Mouse (Mus musculus): ENCODE measurements around the gene Fam243. TPM values are rescaled to one million over a fixed set of nuclear protein-coding genes. Genes with fewer than 3 reads are reported as not detected.

Gene Fam243
- 0.03 and 0.12 TPM in 2 replicates for polyA plus RNA-seq (2012; rRNA removed)

GRCm38 (mm10) chr16:92321341-92321740 lies at the start of gene Fam243:
TSS of gene Fam243 (minus strand) at chr16:92321441.

GRCm38 (mm10) chr16:92359229-92359628 lies 38.0 kb upstream of the Fam243 start, which contains the start of gene Kcne1:
TSS of gene Kcne1 (minus strand) at chr16:92359468.

GRCm38 (mm10) chr16:92300649-92301411 lies 20.4 kb downstream of the Fam243 start, which contains the start of gene Smim11:
TSS of gene Smim11 (plus strand) at chr16:92301286.

GRCm38 (mm10) chr16:92292101-92292500 lies 29.1 kb downstream of the Fam243 start, which contains the start of gene Kcne2:
TSS of gene Kcne2 (plus strand) at chr16:92292389.

Other genes with a start within 250 kb of the Fam243 start
- 3.0 and 8.5 TPM in 2 replicates for gene Kcne2, start 29.1 kb downstream of the Fam243 start, polyA plus RNA-seq (2012; rRNA removed)
- 34.4 and 36.2 TPM in 2 replicates for gene Smim11, start 20.2 kb downstream of the Fam243 start, polyA plus RNA-seq (2012; rRNA removed)
- gene Kcne1, start 38.0 kb upstream of the Fam243 start, polyA plus RNA-seq (2012; rRNA removed): 0.05 and 0.07 TPM in 2 replicates
- gene Rcan1, start 149.4 kb upstream of the Fam243 start, polyA plus RNA-seq (2012; rRNA removed): 63.9 and 64.5 TPM in 2 replicates
- gene Clic6, start 164.3 kb upstream of the Fam243 start, polyA plus RNA-seq (2012; rRNA removed): 2.5 and 5.0 TPM in 2 replicates

All from central nervous system, embryonic 18 days (tissue).